Mouse (Mus musculus): ENCODE measurements around the gene Notch4.
"Not testable (repeated sequence)": the region's sequence is repeated elsewhere in the genome, so short reads cannot be mapped to it uniquely, and the experiment has no call there.

Gene Notch4

DNA sequence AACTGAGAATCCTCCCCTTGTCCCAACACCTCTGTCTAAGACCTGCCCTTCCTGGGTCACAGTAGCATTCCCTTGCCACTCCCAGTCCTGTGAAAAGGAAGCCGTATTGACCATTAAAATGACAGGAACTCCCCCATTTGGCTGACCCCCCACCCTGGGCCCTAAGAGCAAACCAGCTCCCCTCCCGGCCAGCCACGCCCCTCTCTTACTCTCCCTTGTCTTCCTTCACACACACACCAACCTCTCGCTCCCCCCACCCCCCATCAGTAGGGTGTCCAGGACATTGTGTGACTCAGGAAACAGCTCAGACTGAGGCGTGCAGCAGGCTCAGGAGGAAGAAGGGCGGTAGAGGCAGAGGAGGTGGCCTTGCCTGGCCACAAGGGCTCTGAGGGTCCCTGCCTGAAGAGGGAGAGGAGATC, at the start of gene Notch4:
Gene Notch4 (plus strand): TSS at position 266 of the 419 bp plus-strand sequence.
- peak; percentile 69 to 70 for DNase-seq (ENCODE audit: inconsistent age in 2 of 2, low spot score in 1 of 2)

DNA sequence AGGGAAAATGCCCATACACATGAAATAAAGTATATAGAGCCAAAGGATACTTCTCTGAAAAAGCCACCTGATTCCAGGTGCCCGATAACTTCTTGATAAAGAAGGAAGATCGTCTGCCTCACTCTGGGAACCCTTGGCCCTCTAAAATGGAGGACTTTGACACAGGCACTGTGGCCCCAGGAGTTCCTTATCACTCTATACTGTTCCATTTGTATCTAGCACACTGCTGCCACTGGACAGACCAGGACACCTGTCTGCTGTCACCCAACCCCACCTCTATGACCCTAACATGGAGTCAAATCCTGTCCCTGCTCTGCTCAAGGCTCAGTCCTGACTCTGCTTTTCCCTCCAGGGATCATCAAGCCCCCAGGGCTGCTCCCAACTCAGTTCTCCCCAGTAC, 47.6 kb upstream of the Notch4 start:
- DNase-seq (ENCODE audit: inconsistent age in 2 of 2, low spot score in 1 of 2) = no peak

GRCm38 (mm10) chr17:34517252-34517651, 46.8 kb upstream of the Notch4 start, which contains the start of gene Btnl6:
TSS of gene Btnl6 (minus strand) at chr17:34517352.
- DNase-seq (ENCODE audit: inconsistent age in 2 of 2, low spot score in 1 of 2) = no peak

- no peak for DNase-seq (ENCODE audit: inconsistent age in 2 of 2, low spot score in 1 of 2)
Measured at GRCm38 (mm10) chr17:34517795-34518194, 46.3 kb upstream of the Notch4 start.

DNA sequence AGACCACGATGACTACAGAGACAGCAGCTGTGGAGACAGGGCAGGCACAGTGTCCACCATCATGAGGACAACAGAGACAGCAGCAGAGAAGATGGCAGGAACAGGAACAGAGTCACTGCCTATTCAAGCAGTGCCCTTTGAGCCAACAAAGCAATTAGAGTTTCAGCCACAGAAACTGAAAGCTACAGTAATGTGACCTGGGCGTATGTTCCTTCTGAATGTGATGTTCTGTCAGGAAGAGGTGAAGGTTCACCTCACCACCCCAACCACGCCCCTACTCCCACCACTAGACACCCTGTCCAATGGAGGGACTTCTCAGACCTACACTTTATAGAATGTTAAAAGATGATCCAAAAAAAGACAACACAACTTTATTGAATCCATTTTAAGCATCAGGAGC, 45.5 kb upstream of the Notch4 start:
- DNase-seq (ENCODE audit: inconsistent age in 2 of 2, low spot score in 1 of 2) = not testable (repeated sequence)

GRCm38 (mm10) chr17:34519001-34519400, 45.1 kb upstream of the Notch4 start:
- no peak for DNase-seq (ENCODE audit: inconsistent age in 2 of 2, low spot score in 1 of 2)

DNA sequence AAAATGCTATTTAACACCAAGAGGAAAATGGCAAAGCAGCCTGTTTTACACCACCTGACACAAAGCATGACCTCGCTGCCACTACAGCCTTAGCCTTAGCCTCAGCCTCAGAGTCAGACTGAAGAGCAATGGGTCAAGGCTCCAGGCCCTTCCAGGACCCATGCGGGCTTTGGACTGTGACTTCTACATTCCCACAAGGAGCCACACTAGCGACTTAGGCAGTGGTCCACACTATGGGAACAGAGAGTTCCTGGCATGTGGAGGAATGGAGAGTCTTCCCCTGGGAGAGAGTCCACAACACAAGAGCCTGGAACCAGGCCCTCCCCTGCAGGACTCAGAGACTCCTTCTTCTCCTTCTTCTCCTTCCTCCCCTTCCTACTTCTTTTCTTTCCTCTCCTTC, 31.4 kb upstream of the Notch4 start:
- no peak for DNase-seq (ENCODE audit: inconsistent age in 2 of 2, low spot score in 1 of 2)

DNA sequence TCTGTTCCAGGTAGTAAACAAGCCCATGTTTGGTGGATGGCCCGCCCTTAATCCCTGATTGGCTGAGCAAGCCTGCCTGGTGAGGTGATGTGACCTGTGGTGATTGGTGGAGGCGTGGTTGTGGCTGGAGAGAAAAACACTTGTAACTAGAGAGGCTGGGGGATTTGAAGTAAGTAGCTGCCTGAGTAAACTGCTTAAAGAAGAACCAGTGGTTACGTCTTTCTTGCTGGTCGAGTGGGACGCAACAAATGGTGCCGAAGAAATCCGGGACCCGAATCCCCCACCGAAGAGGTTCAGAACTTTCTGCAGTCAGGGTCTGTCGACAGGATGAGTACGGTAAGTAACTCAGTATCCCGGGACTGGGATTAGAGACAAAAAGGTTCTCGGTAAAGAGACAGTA, 20.5 kb upstream of the Notch4 start:
- DNase-seq (ENCODE audit: inconsistent age in 2 of 2, low spot score in 1 of 2) = peak in 1 of 2 experiments; percentile 14

GRCm38 (mm10) chr17:34546797-34547196, 17.3 kb upstream of the Notch4 start:
- DNase-seq (ENCODE audit: inconsistent age in 2 of 2, low spot score in 1 of 2) = no peak

GRCm38 (mm10) chr17:34547601-34548000, 16.5 kb upstream of the Notch4 start:
- DNase-seq (ENCODE audit: inconsistent age in 2 of 2, low spot score in 1 of 2) = no peak

- DNase-seq (ENCODE audit: inconsistent age in 2 of 2, low spot score in 1 of 2) = no peak
Measured at GRCm38 (mm10) chr17:34549156-34549555, 14.9 kb upstream of the Notch4 start.

DNA sequence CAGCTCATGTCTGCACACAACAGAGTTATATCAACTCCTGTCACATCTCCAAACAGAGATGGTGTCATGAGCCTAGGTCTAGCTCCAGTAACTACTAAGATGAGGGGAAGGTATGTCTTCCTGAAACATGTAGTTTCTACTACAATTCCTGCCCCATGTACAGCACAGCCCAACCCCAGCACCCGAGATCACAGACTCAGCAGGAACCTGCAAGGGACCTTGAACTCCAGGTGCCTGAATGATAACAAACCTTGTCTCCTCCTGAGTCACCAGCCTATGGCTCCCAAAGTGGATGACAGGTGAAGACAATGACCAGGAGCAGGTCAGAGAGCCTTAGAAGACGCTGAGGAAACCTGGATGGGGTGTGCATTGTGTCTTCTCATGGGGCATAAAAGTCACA, 14.2 kb upstream of the Notch4 start:
- no peak for DNase-seq (ENCODE audit: inconsistent age in 2 of 2, low spot score in 1 of 2)

GRCm38 (mm10) chr17:34555483-34555882, 8.6 kb upstream of the Notch4 start:
- peak; percentile 78 to 94 for DNase-seq (ENCODE audit: inconsistent age in 2 of 2, low spot score in 1 of 2)

GRCm38 (mm10) chr17:34556406-34556805, 7.7 kb upstream of the Notch4 start:
- DNase-seq (ENCODE audit: inconsistent age in 2 of 2, low spot score in 1 of 2) = peak in 1 of 2 experiments; percentile 63

DNA sequence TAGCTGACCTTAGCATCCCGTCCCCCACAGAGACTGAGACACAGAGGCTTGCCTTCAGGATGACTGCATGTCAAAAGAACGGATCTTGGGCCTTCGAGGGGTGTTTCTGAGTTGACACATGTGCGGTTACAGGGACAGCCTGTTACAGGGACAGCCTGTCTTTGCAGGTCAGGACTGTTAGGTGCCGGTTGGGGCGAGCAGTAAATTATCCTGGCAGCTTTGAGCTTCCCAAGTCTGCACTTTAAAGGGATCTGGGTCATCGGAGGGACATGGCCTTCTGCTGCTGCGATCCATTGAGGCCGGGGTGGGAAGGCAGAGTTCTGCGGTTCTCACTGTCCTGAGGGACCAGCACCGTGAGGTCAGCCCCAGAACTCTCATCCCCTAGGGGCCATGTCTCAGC, 6.7 kb upstream of the Notch4 start:
- peak; percentile 33 to 68 for DNase-seq (ENCODE audit: inconsistent age in 2 of 2, low spot score in 1 of 2)

DNA sequence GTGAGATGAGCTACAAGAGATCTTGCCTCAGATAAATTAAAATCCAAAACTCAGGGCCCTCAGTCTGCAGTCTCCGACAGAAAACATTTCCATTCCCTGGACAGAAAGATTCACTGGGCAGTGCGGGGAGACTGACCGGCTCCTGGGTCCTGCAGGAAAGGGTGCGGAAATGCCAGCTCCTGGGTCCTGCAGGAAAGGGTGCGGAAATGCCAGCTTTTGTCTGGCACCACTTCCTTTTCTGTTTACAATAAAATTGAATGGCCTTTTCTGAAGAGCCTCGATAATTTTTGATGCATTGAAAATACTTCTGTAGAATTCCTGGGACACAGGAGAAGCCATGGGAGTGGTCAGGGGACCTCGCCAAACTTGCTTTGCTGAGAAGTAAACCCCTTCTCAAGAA, 5.0 kb upstream of the Notch4 start:
- no peak for DNase-seq (ENCODE audit: inconsistent age in 2 of 2, low spot score in 1 of 2)

DNA sequence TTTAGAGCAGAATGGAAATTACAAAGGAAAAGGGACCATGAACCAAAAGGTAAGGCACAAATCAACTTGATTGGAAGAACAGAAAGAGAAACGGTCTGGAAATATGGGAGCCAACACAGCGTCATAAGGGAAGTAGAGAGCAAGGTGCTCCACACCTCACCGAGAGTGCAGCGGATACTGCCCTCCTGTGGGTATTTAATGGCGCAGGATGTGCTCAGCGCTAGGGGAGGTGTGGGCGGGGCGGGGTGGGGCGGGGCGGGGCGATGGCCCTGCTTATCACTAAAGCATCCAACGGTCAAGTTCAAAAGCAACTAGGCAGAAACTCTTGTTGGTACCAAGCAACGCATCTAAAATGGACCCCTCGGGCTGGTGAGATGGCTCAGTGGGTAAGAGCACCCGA, 4.2 kb upstream of the Notch4 start:
- DNase-seq (ENCODE audit: inconsistent age in 2 of 2, low spot score in 1 of 2) = no peak

- DNase-seq (ENCODE audit: inconsistent age in 2 of 2, low spot score in 1 of 2) = no peak
Measured at GRCm38 (mm10) chr17:34560438-34560837, 3.6 kb upstream of the Notch4 start.

DNA sequence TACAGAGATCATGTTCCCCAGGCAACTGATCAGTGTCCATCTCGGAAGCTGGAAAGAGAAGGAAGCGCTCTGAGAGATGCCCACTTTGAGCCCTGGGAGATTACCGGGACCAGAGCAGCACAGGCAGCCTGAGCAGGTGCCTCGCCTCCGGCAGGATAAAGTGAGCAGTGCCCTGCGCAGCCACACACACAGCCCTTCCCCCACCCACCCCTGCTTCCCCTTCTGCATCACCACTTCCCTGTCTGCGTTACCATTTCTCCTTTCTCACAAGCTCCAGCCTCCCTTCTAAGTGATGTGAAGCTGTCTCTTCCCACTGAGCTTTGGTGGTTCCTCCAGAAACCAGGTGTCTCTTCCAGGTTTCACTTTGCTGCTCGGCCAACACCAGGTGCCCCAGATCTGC, 2.9 kb upstream of the Notch4 start:
- DNase-seq (ENCODE audit: inconsistent age in 2 of 2, low spot score in 1 of 2) = no peak

DNA sequence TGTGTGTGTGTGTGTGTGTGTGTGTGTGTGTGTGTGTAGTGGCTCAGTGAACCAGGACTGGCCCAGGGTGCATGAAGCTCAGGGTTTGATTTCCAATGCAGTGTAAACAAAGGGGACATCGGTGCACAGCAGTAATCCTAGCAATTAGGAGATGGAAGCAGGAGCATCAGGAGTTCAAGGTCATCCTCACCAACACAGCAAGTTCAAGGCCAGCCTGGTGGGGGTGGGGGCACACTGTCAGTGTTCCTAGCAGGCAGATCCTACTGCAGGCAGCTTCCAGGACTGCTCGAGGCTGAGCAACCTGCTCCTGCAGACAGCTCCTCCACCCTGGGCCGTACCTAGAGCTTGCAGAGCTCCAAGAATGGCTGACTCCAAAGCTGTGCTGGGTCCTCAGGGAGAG, 1.5 kb upstream of the Notch4 start:
- no peak for DNase-seq (ENCODE audit: inconsistent age in 2 of 2, low spot score in 1 of 2)

DNA sequence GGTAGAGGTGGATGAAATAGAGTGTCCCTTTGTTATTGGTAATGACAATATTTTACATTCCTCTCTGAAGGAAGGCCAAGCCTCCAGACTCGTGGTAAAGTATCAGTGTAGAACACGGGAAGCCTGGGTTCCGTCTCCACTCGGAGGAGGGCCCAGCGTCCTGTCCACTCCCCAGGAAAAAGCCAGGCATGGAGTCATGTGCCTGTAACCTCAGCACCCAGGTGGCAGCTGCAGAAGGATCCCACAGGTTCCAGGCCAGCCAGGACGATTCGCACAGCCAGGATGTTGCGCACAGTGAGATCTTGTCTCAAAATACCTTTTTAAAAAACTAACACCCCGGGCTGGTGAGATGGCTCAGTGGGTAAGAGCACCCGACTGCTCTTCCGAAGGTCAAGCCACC, 714 bp upstream of the Notch4 start:
- no peak for DNase-seq (ENCODE audit: inconsistent age in 2 of 2, low spot score in 1 of 2)

GRCm38 (mm10) chr17:34564796-34565195, 728 bp downstream of the Notch4 start:
- peak; percentile 44 to 65 for DNase-seq (ENCODE audit: inconsistent age in 2 of 2, low spot score in 1 of 2)

GRCm38 (mm10) chr17:34567311-34567710, 3.2 kb downstream of the Notch4 start:
- DNase-seq (ENCODE audit: inconsistent age in 2 of 2, low spot score in 1 of 2) = no peak

DNA sequence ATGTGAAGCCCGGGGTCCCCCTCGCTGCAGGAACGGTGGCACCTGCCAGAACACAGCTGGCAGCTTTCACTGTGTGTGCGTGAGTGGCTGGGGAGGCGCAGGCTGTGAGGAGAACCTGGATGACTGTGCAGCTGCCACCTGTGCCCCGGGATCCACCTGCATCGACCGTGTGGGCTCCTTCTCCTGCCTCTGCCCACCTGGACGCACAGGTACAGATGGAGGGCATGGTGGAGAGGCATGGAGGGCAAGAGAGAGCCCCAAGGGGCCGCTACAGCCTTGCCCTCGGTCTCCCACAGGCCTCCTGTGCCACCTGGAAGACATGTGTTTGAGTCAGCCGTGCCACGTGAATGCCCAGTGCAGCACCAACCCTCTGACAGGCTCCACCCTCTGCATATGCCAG, 4.4 kb downstream of the Notch4 start:
- no peak for DNase-seq (ENCODE audit: inconsistent age in 2 of 2, low spot score in 1 of 2)
